Mouse (Mus musculus) embryo, embryonic 11 days (tissue): ENCODE measurements around the gene Gamt.
A peak's percentile ranks its signal among the peaks of the same experiment; 100 is the strongest.
"Not testable (repeated sequence)": the region's sequence is repeated elsewhere in the genome, so short reads cannot be mapped to it uniquely, and the experiment has no call there.

Source experiments
- DNase-seq: peaks from one replicate; pipeline ENCODE4 v3.0.0-alpha.2; 2015

The Gamt gene

GRCm38 (mm10) chr10:80226416-80227165 is 34.2 kb downstream of the Gamt start, which contains the start of gene Mum1:
Mum1 (plus strand) TSS chr10:80226434.
- peak; percentile 100 for DNase-seq

GRCm38 (mm10) chr10:80226071-80226415 is 34.8 kb downstream of the Gamt start:
- no peak for DNase-seq

GRCm38 (mm10) chr10:80223137-80223536 is 37.7 kb downstream of the Gamt start:
- DNase-seq = not testable (repeated sequence)

GRCm38 (mm10) chr10:80220676-80221075 is 40.1 kb downstream of the Gamt start:
- DNase-seq = no peak

GRCm38 (mm10) chr10:80215048-80215772 is 45.6 kb downstream of the Gamt start:
- peak; percentile 43 for DNase-seq

- DNase-seq = not testable (repeated sequence)
These were observed 49.2 kb downstream of the Gamt start for GRCm38 (mm10) chr10:80211547-80212103.

- DNase-seq = peak; percentile 70
These were observed 51.9 kb downstream of the Gamt start for GRCm38 (mm10) chr10:80208841-80209371.

- DNase-seq = no peak
These were observed 52.6 kb downstream of the Gamt start for GRCm38 (mm10) chr10:80208248-80208647.
